Mouse (Mus musculus) neural tube, postnatal 0 days (tissue): ENCODE data around the gene Slc39a1. TPM values are rescaled to one million over a fixed set of nuclear protein-coding genes. Genes with fewer than 3 reads are reported as not detected.

Source experiments
- microRNA-seq: library from miRNA; unstranded; fragments of <30 nt; microRNA quantifications from one replicate; pipeline ENCODE4, GENCODE M21; 2016
- polyA plus RNA-seq: library from polyadenylated mRNA; unstranded; fragments of >200 nt; fragmentation: Nextera tagmentation; extraction: Ambion mirVana; gene quantifications from 2 replicates; pipeline ENCODE4 v1.2.1, GENCODE M21; 2015

Slc39a1 gene
- 65.1 and 72.0 TPM in 2 replicates for polyA plus RNA-seq

DNA sequence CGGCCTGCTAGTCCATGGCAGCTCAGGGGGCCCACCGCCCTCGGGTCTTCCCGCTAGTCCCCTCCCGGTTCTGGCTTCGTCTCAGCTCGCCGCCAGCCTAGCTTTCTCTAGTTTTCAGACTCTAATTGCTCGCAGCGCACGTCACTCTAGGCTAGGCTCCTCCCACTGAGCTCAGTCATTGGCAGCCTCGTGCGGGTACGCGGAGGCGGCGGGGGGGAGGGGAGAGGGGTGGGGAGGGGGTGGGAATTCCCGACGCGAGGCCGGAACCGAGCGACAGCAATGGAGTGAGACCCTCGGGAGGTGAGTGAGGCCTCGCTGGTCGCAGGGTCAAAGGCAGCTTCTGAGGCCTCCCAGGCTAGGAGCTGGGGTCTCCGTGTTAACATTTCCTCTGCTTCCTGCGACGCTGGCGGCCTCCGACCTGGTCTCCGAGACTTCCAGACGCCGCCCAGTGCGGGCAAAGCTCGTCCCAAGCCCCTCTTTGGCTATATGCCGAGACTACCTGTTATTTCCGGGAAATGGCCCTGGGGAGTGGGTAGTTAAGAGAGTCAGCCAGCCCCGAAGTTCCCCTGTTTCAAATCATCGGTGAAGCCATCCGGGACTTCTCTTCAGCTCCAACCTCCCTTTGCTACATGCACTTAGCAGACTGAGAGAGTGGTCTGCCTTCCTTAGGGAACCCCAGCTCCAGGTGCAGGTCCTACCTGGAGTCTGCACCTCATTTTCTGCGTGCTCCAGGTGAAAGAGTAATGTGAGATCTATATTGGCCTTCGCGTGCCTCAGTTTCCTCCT is at the start of gene Slc39a1:
TSS of gene Slc39a1 (plus strand) at position 213 of the 786 bp plus-strand sequence.

DNA sequence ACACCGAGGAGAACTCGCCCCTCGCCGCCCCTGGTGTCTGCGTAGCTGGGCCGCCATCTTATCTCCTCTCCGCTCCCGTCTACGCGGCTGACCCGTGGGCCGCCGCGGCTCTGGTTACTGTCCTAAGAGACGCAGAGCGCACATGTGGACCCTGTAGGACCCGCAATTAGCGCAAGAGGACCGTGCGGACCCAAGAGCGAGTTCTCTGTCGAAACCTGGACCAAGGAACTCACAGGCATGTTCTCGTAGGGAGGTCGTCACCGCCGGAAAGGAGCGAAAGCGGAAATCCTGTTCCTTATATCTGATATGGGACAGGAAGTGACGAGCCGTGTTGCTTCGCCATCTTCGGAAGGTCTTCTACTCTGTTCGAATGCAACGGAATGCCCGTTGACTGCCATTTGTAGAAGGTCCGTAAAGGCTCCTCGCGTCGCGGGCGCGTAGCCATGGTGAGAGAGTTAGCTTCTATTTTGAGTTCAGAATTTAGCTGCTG is 34.5 kb upstream of the Slc39a1 start, which contains the start of the genes Rps27 and Rab13:
TSS of gene Rps27 (minus strand) at position 275 of the 490 bp plus-strand sequence.
TSS of gene Rab13 (plus strand) at position 319 of the 490 bp plus-strand sequence.

DNA sequence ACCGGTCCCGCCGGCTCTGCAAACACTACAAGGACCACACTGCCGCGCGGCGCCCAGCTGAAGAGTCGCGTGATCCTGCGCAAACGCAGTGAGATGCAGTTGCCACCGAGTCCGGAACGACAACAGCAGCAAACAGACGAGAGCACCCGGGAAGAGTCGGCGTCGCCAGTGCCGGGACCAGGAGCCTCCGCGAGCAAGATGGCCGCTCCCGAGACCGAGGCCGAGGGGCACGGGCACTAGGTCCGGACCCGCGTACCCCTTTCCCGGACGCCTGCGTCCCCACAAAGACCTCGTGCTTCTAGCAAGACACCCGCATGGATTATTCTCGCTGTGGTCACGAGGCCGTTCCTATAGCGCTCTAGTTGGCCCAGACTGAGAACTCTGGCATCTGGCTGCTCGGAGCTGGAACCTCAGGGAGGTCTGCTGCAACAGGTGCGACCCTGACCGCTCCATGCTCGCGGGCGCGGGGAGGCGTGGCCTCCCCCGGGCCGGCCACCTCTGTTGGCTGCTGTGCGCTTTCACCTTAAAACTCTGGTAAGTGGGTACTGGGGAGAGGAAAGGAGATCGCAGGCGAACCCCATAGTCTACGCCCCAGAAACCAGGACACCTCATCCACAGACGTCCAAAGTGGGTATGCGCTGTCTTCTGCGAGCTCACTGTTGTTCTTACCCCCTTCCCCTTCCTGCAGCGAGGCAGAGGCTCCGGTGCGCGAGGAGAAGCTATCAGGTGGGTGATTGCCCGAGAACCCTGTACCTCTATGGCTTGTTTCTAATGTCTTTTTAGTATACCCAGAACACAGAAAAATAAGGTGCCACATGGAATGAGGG is 16.3 kb upstream of the Slc39a1 start, which contains the start of gene Jtb:
TSS of gene Jtb (plus strand) at position 91 of the 827 bp plus-strand sequence.

DNA sequence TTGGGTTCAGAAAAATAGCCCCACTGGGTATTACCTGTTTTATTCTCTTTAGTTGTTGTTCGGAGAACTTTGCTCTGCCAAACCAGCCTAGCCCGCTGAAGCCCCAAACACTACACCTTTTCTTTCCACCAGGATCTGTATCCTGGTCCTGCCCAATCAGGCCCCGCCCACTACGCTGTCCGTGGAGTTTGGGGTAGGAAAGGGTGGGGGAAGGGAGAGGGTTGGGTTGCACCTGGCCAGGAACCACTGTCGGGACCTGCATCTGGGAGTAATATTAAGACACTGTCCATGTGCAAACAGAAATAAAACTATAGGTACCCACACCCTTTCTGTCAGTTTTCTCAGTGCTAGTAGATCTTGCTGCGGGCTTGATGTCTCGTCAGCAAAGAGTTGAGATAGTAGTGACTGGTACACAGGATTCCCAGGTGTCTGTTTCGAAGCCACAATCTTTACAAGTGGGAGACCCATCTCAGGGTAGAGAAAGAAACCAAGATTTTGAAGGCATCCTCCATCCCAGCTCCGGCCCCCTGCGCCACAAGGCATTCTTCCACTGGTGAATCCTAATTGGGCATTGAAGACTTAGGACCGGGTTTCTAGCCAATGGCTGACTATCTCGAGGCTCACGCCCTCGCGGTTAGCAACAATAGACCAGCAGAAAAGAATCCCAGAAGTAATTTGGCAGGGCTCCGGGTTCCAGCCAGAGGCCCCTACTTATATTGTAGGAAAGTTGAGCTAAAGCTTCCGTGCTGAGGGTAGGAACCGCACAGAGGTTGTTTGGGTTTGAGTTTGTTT is 4.8 kb upstream of the Slc39a1 start, which contains the start of gene Creb3l4:
TSS of gene Creb3l4 (minus strand) at position 529 of the 792 bp plus-strand sequence.

DNA sequence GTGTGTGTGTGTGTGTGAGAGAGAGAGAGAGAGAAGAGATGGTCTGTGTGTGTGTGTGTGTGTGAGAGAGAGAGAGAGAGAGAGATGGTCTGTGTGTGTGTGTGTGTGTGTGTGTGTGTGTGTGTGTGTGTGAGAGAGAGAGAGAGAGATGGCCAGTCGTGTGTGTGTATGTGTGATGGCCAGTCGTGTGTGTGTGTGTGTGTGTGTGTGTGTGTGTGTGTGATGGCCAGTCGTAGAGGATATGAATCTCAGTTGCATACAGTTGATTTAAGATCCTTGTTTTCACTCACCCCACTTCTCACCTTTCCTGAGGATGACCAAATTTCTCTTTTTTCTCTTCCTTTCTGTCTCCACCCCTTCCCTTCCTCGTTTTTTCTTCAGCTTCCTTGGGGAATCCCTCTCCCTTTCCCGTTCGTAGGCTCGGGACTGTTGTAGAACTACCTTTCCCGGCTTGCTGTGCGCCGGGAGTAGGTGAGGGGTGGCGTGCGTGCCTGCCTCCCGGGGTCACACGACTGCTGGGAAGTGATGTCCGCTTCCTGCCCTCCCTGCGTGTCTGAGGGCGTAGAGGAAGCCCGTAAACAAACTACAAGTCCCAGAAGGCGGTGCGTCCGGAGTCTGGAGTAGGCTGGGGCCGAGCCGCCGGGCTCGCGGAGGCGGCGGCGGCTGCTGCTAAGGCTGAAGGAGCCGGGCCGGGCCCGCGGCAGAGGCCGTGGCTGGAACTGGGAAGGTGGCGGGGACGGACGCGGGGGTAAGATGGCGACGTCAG is 5.9 kb downstream of the Slc39a1 start, which contains the start of gene Crtc2:
TSS of gene Crtc2 (plus strand) at position 511 of the 766 bp plus-strand sequence.

DNA sequence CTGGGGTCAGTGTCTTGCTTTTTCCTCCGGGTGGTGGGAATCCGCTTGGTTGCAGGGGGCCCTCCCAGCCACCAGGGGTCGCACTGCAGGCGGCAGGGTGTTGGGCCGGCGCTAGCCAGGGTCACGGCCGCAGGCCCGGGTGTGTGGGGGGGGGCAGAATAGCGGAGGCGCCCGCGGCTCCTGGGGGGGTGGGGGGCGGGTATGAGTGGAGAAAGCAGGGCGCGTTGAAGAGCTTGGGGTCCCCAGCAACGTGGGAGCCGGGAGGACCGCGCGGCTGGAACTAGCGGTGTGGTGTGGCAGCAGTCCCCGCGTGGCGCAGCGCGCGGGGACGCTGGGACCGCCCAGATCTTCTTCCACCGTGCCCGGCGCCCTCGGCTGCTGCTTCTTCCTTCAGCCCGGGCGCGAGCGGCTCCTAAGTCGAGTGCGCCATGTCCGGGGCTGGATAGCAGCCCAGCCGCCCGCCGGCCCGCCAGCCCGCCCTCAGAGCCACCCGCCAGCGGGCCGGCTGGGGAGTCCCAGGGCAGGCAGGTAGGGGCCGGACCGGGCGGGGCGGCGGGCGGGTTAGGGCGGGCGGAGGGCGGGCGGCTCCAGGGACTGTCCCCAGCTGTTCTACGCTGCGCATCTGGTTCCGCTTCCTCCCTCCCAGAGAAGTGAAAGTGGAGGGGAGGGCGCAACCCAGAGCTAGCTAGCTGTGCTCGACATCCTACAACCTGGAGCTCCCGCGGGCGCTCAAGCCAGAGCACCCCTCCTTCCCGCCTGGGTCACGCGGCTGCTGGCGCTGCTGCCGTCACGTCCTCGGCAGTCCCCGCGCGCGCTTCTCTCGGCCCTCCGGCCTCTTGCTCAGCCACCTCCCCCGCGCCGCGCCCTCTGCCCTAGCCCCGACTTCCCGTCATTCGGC is 17.3 kb downstream of the Slc39a1 start, which contains the start of gene Dennd4b:
TSS of gene Dennd4b (plus strand) at position 152 of the 898 bp plus-strand sequence.

DNA sequence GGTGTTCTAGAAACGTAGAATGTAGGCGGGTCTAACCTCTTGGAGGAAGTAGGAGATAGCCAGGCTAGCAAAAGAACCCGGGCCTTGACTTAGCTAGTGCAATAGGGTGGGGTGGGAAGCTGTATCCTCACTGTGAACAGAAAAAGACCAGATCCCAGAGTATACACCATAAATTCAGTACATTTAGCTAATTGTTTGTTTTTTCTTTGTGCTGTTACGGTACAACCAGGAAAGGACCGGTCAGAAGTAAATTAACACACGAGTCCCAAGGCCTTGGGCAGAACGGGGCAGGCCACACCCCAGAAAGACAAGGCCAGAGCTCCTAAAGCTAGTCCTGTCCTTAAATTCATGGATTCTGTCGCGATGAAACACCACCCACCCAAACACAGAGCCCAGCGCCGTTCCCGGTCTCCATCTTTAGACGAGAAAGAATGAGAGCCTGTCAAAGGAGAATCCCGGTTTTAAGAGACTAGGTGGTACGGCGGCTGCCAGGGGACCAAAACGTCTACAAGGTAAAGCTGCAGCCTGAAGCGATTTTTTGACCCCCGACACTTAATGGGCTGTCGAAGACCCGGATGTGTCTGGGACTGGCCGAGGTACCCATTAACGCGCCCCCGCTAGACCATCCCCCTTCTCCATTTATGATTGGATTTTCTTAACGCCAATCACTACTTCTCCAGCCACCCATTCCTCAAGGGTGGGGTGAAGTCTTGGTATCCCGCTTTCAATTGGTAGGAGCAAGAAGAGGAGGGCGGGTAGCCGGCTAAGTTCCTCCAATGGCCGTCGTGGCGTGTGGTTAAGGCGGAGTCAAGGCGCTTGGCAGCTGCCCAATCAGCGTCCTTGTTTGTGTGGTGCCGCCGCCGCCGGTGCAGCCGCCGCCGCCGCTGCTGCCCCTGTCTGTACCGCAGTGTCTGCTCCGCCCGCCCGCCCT is 44.6 kb downstream of the Slc39a1 start, which contains the start of gene Gatad2b:
TSS of gene Gatad2b (plus strand) at position 834 of the 931 bp plus-strand sequence.

Small RNA genes within 50 kb of the gene (microRNA-seq; reads per million reads assigned to microRNA genes)
- gene Mir7012: not detected

Other genes with a start within 250 kb of the Slc39a1 start
- gene Hax1, start 249.4 kb upstream of the Slc39a1 start, polyA plus RNA-seq: 88.6 and 90.9 TPM in 2 replicates
- 211 and 214 TPM in 2 replicates for gene 4933434E20Rik, start 196.5 kb upstream of the Slc39a1 start, polyA plus RNA-seq
- gene Ubap2l, start 195.5 kb upstream of the Slc39a1 start, polyA plus RNA-seq: 113 and 119 TPM in 2 replicates
- 236 and 260 TPM in 2 replicates for gene Tpm3, start 175.5 kb upstream of the Slc39a1 start, polyA plus RNA-seq
- gene Nup210l, start 144.0 kb upstream of the Slc39a1 start, polyA plus RNA-seq: 0.08 and 0.10 TPM in 2 replicates
- gene Rps27, start 34.5 kb upstream of the Slc39a1 start, polyA plus RNA-seq: 858 and 955 TPM in 2 replicates
- 18.7 and 20.7 TPM in 2 replicates for gene Rab13, start 34.5 kb upstream of the Slc39a1 start, polyA plus RNA-seq
- gene Jtb, start 16.6 kb upstream of the Slc39a1 start, polyA plus RNA-seq: 118 and 126 TPM in 2 replicates
- gene Creb3l4, start 4.7 kb upstream of the Slc39a1 start, polyA plus RNA-seq: 1.1 and 1.5 TPM in 2 replicates
- gene Crtc2, start 6.0 kb downstream of the Slc39a1 start, polyA plus RNA-seq: 13.4 and 16.6 TPM in 2 replicates
- 6.4 and 7.7 TPM in 2 replicates for gene Dennd4b, start 17.0 kb downstream of the Slc39a1 start, polyA plus RNA-seq
- gene Gatad2b, start 45.0 kb downstream of the Slc39a1 start, polyA plus RNA-seq: 11.2 and 14.6 TPM in 2 replicates
- 32.3 and 32.4 TPM in 2 replicates for gene Slc27a3, start 141.8 kb downstream of the Slc39a1 start, polyA plus RNA-seq
- gene Ints3, start 185.4 kb downstream of the Slc39a1 start, polyA plus RNA-seq: 19.9 and 23.1 TPM in 2 replicates
- 2.8 and 3.6 TPM in 2 replicates for gene Npr1, start 217.7 kb downstream of the Slc39a1 start, polyA plus RNA-seq
- gene Ilf2, start 228.0 kb downstream of the Slc39a1 start, polyA plus RNA-seq: 150 and 158 TPM in 2 replicates
- 107 and 109 TPM in 2 replicates for gene Snapin, start 242.9 kb downstream of the Slc39a1 start, polyA plus RNA-seq